Mouse (Mus musculus): ENCODE measurements around the gene Scn11a.

DNA sequence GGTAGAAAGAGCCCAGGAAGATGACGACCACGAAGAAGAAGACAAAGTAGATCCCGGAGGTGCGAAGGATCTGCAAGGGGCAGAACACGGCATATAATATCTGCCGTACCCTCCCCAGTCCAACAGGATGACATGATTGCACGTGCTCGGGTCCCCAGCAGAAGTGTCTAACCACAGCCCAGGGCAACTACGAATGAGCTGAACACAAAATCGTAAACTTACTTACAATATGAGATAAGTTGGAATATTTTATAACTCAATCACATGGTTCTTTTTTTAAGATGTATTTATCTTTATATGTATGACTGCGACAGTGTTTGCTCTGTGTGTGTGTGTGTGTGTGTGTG lies 20.8 kb downstream of the Scn11a start:
- TF ChIP-seq POLR2A (IDR thresholded peaks at IDR 0.05; ENCODE audit: low read depth, low read length), result no peak
- no peak for TF ChIP-seq CTCF (conservative IDR thresholded peaks at IDR 0.05; ENCODE audit: insufficient read depth, insufficient read length, low read depth, low read length)
